Mouse (Mus musculus) embryonic facial prominence, embryonic 12.5 days (tissue): ENCODE measurements at regions not wholly inside any gene's neighbourhood (a gene's known extent, or its start where the extent isn't known, plus 50 kb on each side); places are given as distances from the start of the nearest gene placed in this dataset.

ENCODE experiments used
- ATAC-seq: fragments of 200-750 bp; cut with Nextera tagmentation; 2 replicates; pipeline ENCODE4 v1.8.0; 2017; ENCODE audit not compliant: insufficient number of reproducible peaks, insufficient read depth, low FRiP score, low TSS enrichment
- H3K27ac ChIP-seq: fragments of 300-500 bp; sonication (generic); 2 replicates; pipeline ENCODE4 v1.5.1; 2016; ENCODE audit warnings: mild to moderate bottlenecking
- H3K27me3 ChIP-seq: fragments of 300-500 bp; sonication (generic); 2 replicates; pipeline ENCODE4 v1.6.1; 2016; ENCODE audit warnings: mild to moderate bottlenecking, moderate library complexity
- H3K36me3 ChIP-seq: fragments of 300-500 bp; sonication (generic); 2 replicates; pipeline ENCODE4 v1.6.1; 2016; ENCODE audit warnings: mild to moderate bottlenecking
- H3K4me1 ChIP-seq: fragments of 300-500 bp; sonication (generic); 2 replicates; pipeline ENCODE4 v1.6.1; 2016
- H3K4me2 ChIP-seq: fragments of 300-500 bp; sonication (generic); replicated peaks from 2 replicates; pipeline ENCODE4 v1.6.1; 2016; ENCODE audit warnings: mild to moderate bottlenecking, moderate library complexity
- H3K4me3 ChIP-seq: fragments of 300-500 bp; sonication (generic); 2 replicates; pipeline ENCODE4 v1.5.1; 2016; ENCODE audit warnings: mild to moderate bottlenecking
- H3K9ac ChIP-seq: fragments of 300-500 bp; sonication (generic); 2 replicates; pipeline ENCODE4 v1.6.1; 2016; ENCODE audit warnings: mild to moderate bottlenecking, moderate library complexity
- H3K9me3 ChIP-seq: fragments of 300-500 bp; sonication (generic); 2 replicates; pipeline ENCODE4 v1.6.1; 2016; ENCODE audit warnings: mild to moderate bottlenecking, moderate library complexity
- WGBS: fragments of 180-500 bp; shearing (Covaris S2); methylation state at CpG from one replicate; pipeline ENCODE4 v1.1.7; 2016; 5-methylcytosine and 5-hydroxymethylcytosine counted together

GRCm38 (mm10) chr7:95005403-95005802 is 1165.6 kb upstream of the Tenm4 start:
- Histone ChIP-seq H3K9me3 (no peaks in the 10 kb centered on the region), H3K27me3 (no peaks in the 10 kb centered on the region), H3K4me1 (no peaks in the 10 kb centered on the region), H3K27ac (no peak overlapping the region), H3K4me3 (no peak overlapping the region), H3K36me3 (no peaks in the 10 kb centered on the region), H3K9ac (no peak overlapping the region), H3K4me2 (no peak overlapping the region)
- 68% methylated on average over 3 of the region's 3 CpGs for WGBS
- no peak for ATAC-seq

- Histone ChIP-seq H3K4me1 (no peaks in the 10 kb centered on the region), H3K27ac (no peak overlapping the region), H3K4me3 (no peak overlapping the region), H3K27me3 (no peaks in the 10 kb centered on the region), H3K4me2 (no peak overlapping the region), H3K36me3 (no peaks in the 10 kb centered on the region), H3K9ac (no peak overlapping the region), H3K9me3 (no peaks in the 10 kb centered on the region)
- 86% methylated on average over 6 of the region's 6 CpGs for WGBS
- no peak for ATAC-seq
Observed at GRCm38 (mm10) chr7:95008896-95009430, 1162.1 kb upstream of the Tenm4 start.

- Histone ChIP-seq H3K9ac (no peak overlapping the region), H3K4me1 (no peaks in the 10 kb centered on the region), H3K9me3 (no peaks in the 10 kb centered on the region), H3K4me3 (no peak overlapping the region), H3K36me3 (no peaks in the 10 kb centered on the region), H3K27ac (no peak overlapping the region), H3K4me2 (no peak overlapping the region), H3K27me3 (no peaks in the 10 kb centered on the region)
- no peak for ATAC-seq
- WGBS: 82% methylated on average over 1 of the region's 1 CpGs
Observed at GRCm38 (mm10) chr7:95020285-95020684, 1150.8 kb upstream of the Tenm4 start.

- no peaks in the 10 kb centered on the region for H3K36me3 ChIP-seq
- no peak for ATAC-seq
- WGBS: 77% methylated on average over 4 of the region's 4 CpGs
Observed at GRCm38 (mm10) chr7:95027915-95028810, 1142.9 kb upstream of the Tenm4 start.

More at GRCm38 (mm10) chr7:95027915-95028810, 1142.9 kb upstream of the Tenm4 start:
- Histone ChIP-seq H3K27me3 (no peaks in the 10 kb centered on the region), H3K27ac (no peak overlapping the region), H3K4me3 (no peak overlapping the region), H3K4me2 (no peak overlapping the region), H3K9ac (no peak overlapping the region), H3K9me3 (no peaks in the 10 kb centered on the region), H3K4me1 (no peaks in the 10 kb centered on the region)
